Mouse (Mus musculus) embryonic facial prominence, embryonic 12.5 days (tissue): ENCODE measurements at regions not wholly inside any gene's neighbourhood (a gene's known extent, or its start where the extent isn't known, plus 50 kb on each side); places are given as distances from the start of the nearest gene placed in this dataset.

Experiments
- ATAC-seq: fragments of 200-750 bp; cut with Nextera tagmentation; 2 replicates; pipeline ENCODE4 v1.8.0; 2017; ENCODE audit not compliant: insufficient number of reproducible peaks, insufficient read depth, low FRiP score, low TSS enrichment
- H3K27ac ChIP-seq: fragments of 300-500 bp; sonication (generic); 2 replicates; pipeline ENCODE4 v1.5.1; 2016; ENCODE audit warnings: mild to moderate bottlenecking
- H3K27me3 ChIP-seq: fragments of 300-500 bp; sonication (generic); 2 replicates; pipeline ENCODE4 v1.6.1; 2016; ENCODE audit warnings: mild to moderate bottlenecking, moderate library complexity
- H3K36me3 ChIP-seq: fragments of 300-500 bp; sonication (generic); 2 replicates; pipeline ENCODE4 v1.6.1; 2016; ENCODE audit warnings: mild to moderate bottlenecking
- H3K4me1 ChIP-seq: fragments of 300-500 bp; sonication (generic); 2 replicates; pipeline ENCODE4 v1.6.1; 2016
- H3K4me2 ChIP-seq: fragments of 300-500 bp; sonication (generic); replicated peaks from 2 replicates; pipeline ENCODE4 v1.6.1; 2016; ENCODE audit warnings: mild to moderate bottlenecking, moderate library complexity
- H3K4me3 ChIP-seq: fragments of 300-500 bp; sonication (generic); 2 replicates; pipeline ENCODE4 v1.5.1; 2016; ENCODE audit warnings: mild to moderate bottlenecking
- H3K9ac ChIP-seq: fragments of 300-500 bp; sonication (generic); 2 replicates; pipeline ENCODE4 v1.6.1; 2016; ENCODE audit warnings: mild to moderate bottlenecking, moderate library complexity
- H3K9me3 ChIP-seq: fragments of 300-500 bp; sonication (generic); 2 replicates; pipeline ENCODE4 v1.6.1; 2016; ENCODE audit warnings: mild to moderate bottlenecking, moderate library complexity
- WGBS: fragments of 180-500 bp; shearing (Covaris S2); methylation state at CpG from one replicate; pipeline ENCODE4 v1.1.7; 2016; 5-methylcytosine and 5-hydroxymethylcytosine counted together

DNA sequence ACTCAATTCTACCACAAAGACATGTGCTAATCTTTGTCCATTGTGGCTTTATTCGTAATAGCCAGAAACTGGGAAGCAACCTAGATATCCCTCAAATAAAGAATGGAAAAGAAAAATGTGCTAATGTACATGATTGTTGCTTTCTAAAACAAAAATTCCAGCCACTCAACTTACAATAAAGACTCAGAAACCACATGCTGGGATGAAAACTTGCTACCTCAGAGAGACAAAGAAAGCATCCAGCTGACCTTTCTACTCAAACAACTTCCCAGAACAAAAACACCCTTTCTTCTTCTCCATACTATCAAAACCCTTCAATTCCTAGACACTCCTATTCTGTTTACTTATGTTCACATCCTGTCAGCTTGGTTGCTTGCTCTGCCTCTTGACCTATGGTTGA, 881.9 kb upstream of the Gm5150 start:
- WGBS: 89% methylated on average over 1 of the region's 1 CpGs
- H3K36me3 ChIP-seq: no peaks in the 10 kb centered on the region
- H3K27me3 ChIP-seq: no peaks in the 10 kb centered on the region
- H3K9ac ChIP-seq: no peak overlapping the region
- no peak overlapping the region for H3K27ac ChIP-seq
- H3K4me1 ChIP-seq: no peaks in the 10 kb centered on the region
- no peak for ATAC-seq
- H3K4me3 ChIP-seq: no peak overlapping the region
- H3K4me2 ChIP-seq: no peak overlapping the region
- no peaks in the 10 kb centered on the region for H3K9me3 ChIP-seq

DNA sequence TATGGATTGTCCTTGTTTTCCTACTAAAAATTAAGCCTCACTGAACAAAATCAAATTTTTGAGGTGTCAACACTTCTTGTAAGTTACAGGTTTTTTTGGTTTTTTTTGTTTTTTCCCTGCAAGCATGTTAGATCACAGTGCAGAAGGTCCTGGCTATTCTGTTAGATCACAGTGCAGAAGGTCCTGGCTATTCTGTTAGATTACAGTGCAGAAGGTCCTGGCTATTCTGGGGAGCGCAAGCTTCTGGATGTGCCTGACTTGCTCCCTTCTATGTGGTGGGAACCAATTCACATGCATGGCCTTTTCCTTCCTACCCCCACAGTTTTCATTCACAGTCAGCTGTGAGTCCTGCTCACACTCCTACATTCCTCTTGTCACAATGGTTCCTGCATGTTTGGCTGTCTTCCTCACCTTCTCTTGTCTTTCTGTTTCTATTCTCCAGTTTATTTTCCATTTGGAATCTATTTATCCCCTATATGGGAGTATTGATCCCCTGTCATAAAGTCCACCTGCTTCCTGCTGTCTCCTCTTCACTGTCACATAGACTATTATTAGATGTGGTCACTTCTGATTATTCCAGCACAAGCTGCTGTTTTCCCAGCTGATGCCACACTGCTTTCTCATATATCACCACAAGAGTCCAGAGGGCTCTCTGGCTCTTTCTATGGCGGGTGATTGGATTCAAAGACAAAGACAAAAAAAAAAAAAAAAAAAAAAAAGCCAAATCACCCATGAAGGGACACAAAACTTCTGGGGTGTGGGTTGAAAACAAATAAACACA, 866.3 kb upstream of the Gm5150 start:
- Histone ChIP-seq H3K36me3 (no peaks in the 10 kb centered on the region), H3K27ac (no peak overlapping the region), H3K4me2 (no peak overlapping the region), H3K9me3 (no peaks in the 10 kb centered on the region), H3K4me1 (no peaks in the 10 kb centered on the region), H3K9ac (no peak overlapping the region), H3K4me3 (no peak overlapping the region), H3K27me3 (no peaks in the 10 kb centered on the region)
- WGBS: 83% methylated on average over 2 of the region's 2 CpGs
- no peak for ATAC-seq

DNA sequence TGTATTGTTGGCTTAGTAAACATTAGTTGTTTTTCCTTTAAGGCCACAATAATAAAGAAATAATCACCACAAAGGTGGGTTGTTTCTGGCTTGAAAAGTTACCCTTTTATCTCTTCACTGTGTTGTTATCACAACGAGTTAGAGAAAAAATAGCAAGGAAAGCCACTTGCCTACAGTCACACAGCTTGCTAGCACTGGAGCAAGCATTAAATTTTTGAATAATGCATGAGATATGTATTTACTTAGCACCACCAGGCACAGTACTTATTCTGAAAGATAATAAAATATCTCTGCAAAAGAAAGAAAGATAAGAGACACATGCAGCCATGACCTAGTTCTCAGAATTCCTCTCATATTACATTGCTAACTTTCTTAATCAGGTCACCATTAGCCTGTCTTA, 853.8 kb upstream of the Gm5150 start:
- WGBS: 50% methylated on average over 1 of the region's 1 CpGs
- no peaks in the 10 kb centered on the region for H3K9me3 ChIP-seq

DNA sequence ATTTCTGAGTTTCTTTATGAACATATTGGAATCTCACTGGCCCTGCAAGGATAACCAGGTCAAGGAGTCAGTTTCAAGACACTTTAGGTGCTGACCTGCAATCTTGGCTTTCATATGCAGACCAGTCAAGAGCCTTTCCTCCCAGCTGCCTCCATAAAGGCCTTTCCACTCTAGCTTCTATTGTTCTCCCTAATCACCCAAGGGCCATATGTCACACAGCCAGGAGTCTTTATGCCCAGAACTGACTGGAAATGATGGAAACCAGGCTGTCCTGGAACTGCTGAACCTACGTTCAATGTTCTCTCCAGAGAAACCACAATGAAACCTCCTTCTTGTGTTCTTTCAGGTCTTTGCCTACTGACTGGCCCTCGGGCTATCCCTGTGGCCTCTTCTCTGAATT, 852.7 kb upstream of the Gm5150 start:
- Histone ChIP-seq H3K4me1 (no peaks in the 10 kb centered on the region), H3K27ac (no peak overlapping the region), H3K9ac (no peak overlapping the region), H3K9me3 (no peaks in the 10 kb centered on the region), H3K4me3 (no peak overlapping the region), H3K4me2 (no peak overlapping the region), H3K36me3 (no peaks in the 10 kb centered on the region), H3K27me3 (no peaks in the 10 kb centered on the region)
- whole genome bisulfite sequencing: 69% methylated on average over 2 of the region's 2 CpGs
- no peak for ATAC-seq

More for the DNA sequence above, 853.8 kb upstream of the Gm5150 start:
- H3K4me1 ChIP-seq: no peaks in the 10 kb centered on the region
- H3K4me2 ChIP-seq: no peak overlapping the region
- H3K9ac ChIP-seq: no peak overlapping the region
- no peak overlapping the region for H3K27ac ChIP-seq
- H3K27me3 ChIP-seq: no peaks in the 10 kb centered on the region
- no peak overlapping the region for H3K4me3 ChIP-seq
- ATAC-seq: no peak
- no peaks in the 10 kb centered on the region for H3K36me3 ChIP-seq

DNA sequence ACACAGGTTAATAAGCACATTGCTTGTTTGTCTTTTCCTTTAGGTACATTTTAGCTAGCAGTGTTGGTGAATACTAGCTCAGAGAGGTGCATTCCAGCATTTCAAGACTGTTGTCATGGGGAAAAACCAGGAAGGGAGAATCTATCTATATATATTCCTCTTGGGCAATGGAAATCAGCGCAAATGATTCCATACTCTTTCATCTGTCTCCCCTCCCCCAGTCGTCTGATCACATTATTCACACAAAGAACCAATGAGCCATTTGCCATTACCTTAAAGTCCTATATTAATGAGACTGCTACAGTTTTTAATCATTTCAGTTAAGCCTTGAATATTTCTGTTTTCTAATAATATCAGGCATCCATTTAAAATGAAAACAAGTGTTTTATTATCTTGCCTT, 849.0 kb upstream of the Gm5150 start:
- no peak for ATAC-seq
- Histone ChIP-seq H3K36me3 (no peaks in the 10 kb centered on the region), H3K4me1 (no peaks in the 10 kb centered on the region), H3K9ac (no peak overlapping the region), H3K4me2 (no peak overlapping the region), H3K9me3 (no peaks in the 10 kb centered on the region), H3K4me3 (no peak overlapping the region), H3K27me3 (no peaks in the 10 kb centered on the region), H3K27ac (no peak overlapping the region)
- 84% methylated on average over 2 of the region's 2 CpGs for WGBS

DNA sequence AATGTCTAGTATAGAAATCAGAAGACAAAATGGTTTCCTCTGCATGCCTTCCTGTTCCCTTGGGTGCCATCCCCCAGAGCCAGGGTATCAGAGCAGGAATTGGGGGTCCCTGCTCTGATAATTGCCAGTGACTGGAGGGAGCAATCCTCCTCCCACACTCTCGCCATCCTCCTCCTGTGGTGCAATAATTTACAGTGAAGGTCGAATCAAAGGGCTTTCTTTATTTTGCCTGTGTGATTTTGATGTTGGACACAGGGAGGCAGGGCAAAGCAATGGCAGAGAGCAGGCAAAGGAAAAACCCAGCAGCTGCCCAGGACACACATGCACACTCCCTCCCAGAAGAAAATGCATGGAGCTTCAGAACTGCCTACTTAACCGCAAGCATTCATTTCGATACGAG, 847.8 kb upstream of the Gm5150 start:
- Histone ChIP-seq H3K27me3 (no peaks in the 10 kb centered on the region), H3K4me3 (no peak overlapping the region), H3K9me3 (no peaks in the 10 kb centered on the region), H3K36me3 (no peaks in the 10 kb centered on the region), H3K4me1 (no peaks in the 10 kb centered on the region), H3K27ac (no peak overlapping the region), H3K4me2 (no peak overlapping the region), H3K9ac (no peak overlapping the region)
- WGBS: 54% methylated on average over 5 of the region's 5 CpGs
- no peak for ATAC-seq

DNA sequence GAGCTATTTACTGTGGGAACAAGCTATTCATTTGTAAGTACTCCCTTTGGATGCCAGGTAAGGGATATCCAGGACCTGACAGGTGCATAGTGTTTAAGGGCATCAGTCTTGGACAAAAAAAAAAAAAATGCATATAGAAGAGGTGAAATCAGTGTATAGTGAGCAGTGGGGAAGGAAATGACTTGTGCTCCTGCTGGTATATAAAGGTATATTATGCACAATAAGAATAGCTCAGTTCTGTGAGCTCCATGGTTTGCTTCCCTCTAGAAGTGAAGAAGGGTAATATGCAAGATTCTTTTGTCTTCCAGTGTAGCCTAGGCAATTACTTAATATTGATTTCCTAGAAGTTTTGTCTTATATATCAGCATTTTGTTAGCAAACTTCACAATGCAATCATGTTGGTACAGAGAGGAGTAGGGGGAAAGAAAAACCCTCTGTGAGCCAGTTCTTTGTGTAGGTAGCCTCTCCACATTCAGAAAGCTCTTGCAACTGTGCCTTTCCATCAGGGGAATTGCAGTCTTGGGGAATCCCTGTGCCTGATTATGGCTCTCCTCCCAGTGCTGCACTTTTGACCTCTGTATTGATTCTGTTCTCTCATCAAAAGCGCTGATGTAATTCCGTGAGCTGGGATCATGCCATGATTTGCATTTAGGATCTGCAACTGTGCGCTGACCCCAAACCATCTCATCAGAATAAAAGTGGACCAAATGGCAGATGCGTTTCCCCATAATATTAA, 840.7 kb upstream of the Gm5150 start:
- 57% methylated on average over 4 of the region's 4 CpGs for WGBS
- no peak for ATAC-seq
- Histone ChIP-seq H3K9me3 (no peaks in the 10 kb centered on the region), H3K4me2 (no peak overlapping the region), H3K9ac (no peak overlapping the region), H3K27ac (no peak overlapping the region), H3K4me1 (no peaks in the 10 kb centered on the region), H3K4me3 (no peak overlapping the region), H3K36me3 (no peaks in the 10 kb centered on the region), H3K27me3 (no peaks in the 10 kb centered on the region)

DNA sequence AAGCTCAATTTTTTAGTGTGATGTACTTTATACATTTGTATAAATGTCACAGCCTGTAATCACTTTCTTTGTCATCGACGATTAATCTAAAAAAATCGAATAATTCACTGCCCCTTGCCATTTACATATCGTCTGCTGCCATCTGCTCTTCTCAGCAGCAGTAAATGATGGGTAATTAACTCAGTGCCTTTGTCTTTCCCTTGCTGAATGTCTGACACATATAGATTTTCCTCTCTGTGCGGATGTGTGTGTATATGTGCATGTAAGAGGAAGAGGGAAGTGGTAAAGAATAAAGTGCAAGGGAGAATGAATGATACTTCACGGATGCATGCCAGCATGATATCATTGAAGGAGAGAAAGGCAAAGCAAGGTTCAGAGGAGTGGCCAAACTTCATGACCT, 814.3 kb upstream of the Gm5150 start:
- ATAC-seq: no peak
- WGBS: 78% methylated on average over 6 of the region's 6 CpGs

DNA sequence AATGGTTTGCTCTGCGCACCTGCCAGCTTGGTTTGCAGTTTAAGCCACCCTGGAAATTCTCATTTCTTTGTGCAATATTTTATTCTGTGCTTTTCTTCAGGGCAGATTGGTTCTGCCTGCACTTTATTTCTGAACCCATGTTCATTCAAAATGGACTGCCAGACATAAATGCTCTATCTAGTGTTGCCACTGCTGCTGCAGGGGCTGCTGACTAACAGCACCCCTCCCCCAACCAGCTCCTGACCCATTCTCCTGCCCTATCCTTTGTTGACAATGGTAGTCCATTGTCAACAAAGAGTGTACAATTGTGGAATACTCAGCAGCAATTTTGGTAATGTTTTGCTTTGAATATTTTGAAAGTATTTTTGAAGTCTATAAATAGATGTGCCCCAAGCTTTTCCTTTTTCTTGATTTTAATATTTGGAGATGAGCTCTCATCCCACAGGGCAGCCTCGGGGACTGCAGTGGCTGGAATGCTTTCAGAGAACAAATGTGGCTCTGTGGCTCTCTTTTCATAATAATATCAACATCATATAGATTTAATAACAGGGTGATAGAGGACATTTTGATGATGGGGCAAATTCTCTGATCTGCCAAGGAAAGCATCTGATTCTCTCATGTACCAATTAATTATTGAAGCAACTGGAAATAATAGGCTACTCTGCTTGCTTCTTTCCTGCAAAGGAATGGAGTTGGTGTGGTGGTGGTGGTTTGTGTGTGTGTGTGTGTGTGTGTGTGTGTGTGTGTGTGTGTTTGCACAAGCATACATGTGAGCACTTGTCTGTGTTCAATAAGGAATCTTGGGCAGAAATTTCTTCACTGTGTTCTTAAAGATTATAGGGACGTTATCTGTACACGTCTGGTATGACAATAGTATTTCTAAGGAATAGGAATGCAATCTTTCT, 813.2 kb upstream of the Gm5150 start:
- Histone ChIP-seq H3K4me3 (no peak overlapping the region), H3K9ac (no peak overlapping the region), H3K9me3 (no peaks in the 10 kb centered on the region), H3K4me1 (no peaks in the 10 kb centered on the region), H3K4me2 (no peak overlapping the region), H3K27ac (no peak overlapping the region), H3K36me3 (no peaks in the 10 kb centered on the region), H3K27me3 (no peaks in the 10 kb centered on the region)
- 81% methylated on average over 4 of the region's 4 CpGs for WGBS
- ATAC-seq: no peak

More for the DNA sequence above, 814.3 kb upstream of the Gm5150 start:
- Histone ChIP-seq H3K4me1 (no peaks in the 10 kb centered on the region), H3K36me3 (no peaks in the 10 kb centered on the region), H3K9me3 (no peaks in the 10 kb centered on the region), H3K4me3 (no peak overlapping the region), H3K27me3 (no peaks in the 10 kb centered on the region), H3K9ac (no peak overlapping the region), H3K4me2 (no peak overlapping the region), H3K27ac (no peak overlapping the region)

DNA sequence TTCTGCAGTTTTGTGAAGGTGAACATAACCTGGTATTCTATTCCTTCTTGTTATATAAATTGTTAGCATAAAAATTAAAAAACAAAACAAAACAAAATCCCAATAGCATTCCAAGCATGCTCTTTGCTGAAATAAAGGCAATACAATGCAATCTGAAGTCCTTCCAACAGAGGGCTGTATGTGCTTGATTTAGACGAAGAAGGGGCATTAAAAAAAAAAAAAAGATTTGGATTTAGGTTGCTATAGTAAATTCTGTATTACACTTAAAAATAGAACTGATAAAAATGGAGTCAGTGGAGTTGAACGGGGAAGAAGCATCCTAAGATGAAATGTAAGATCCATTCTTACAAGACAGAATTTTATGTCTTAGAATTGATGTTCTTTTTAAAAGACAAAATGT, 810.6 kb upstream of the Gm5150 start:
- Histone ChIP-seq H3K9me3 (no peaks in the 10 kb centered on the region), H3K9ac (no peak overlapping the region), H3K27ac (no peak overlapping the region), H3K36me3 (no peaks in the 10 kb centered on the region), H3K4me2 (no peak overlapping the region), H3K4me1 (no peaks in the 10 kb centered on the region), H3K4me3 (no peak overlapping the region), H3K27me3 (no peaks in the 10 kb centered on the region)
- WGBS: 40% methylated on average over 2 of the region's 2 CpGs
- no peak for ATAC-seq

DNA sequence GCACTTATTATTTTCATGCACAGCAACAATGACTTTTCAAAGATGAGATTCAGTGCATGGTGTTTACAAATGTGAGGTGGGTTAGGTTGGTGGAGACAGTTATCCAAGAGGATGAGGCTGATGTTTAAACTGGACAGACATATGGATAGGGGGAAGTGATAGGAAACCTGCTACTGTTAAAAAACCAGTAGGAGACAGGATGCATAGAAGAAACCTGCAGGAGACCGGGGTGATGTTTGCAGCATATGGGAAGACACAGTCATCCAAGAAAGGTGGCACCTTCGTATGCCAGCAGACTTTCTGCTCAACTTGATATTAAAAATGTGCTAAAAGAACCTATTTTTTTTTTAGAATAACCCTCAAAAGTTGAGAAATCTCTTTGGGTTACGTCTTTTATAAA, 809.9 kb upstream of the Gm5150 start:
- ATAC-seq: no peak
- WGBS: 70% methylated on average over 3 of the region's 3 CpGs

More for the DNA sequence above, 809.9 kb upstream of the Gm5150 start:
- Histone ChIP-seq H3K36me3 (no peaks in the 10 kb centered on the region), H3K9me3 (no peaks in the 10 kb centered on the region), H3K27me3 (no peaks in the 10 kb centered on the region), H3K4me2 (no peak overlapping the region), H3K27ac (no peak overlapping the region), H3K9ac (no peak overlapping the region), H3K4me3 (no peak overlapping the region), H3K4me1 (peaks cover 1% of the 10 kb centered on the region; the same call in 1 of the 2 replicates)
